Mouse (Mus musculus) kidney, embryonic 16.5 days (tissue): ENCODE data around the gene Atp1b2. TPM values are rescaled to one million over a fixed set of nuclear protein-coding genes. Genes with fewer than 3 reads are reported as not detected.

Experiments used
- ATAC-seq: fragments of 200-750 bp; cut with Nextera tagmentation; 2 replicates; pipeline ENCODE4 v1.8.0; 2017; ENCODE audit warnings: moderate TSS enrichment; ENCODE audit not compliant: low FRiP score, low TSS enrichment
- H3K27ac ChIP-seq: fragments of 300-500 bp; sonication (generic); 2 replicates; pipeline ENCODE4 v1.5.1; 2014; ENCODE audit warnings: low read length
- H3K27me3 ChIP-seq: fragments of 300-500 bp; sonication (generic); 2 replicates; pipeline ENCODE4 v1.6.1; 2014; ENCODE audit warnings: low read length, control low read depth, mixed read lengths; ENCODE audit not compliant: insufficient read depth
- H3K36me3 ChIP-seq: fragments of 300-500 bp; sonication (generic); 2 replicates; pipeline ENCODE4 v1.6.1; 2014; ENCODE audit warnings: low read length, control low read depth, mixed read lengths; ENCODE audit not compliant: insufficient read depth
- H3K4me1 ChIP-seq: fragments of 300-500 bp; sonication (generic); 2 replicates; pipeline ENCODE4 v1.6.1; 2014; ENCODE audit warnings: low read length, control low read depth, mixed read lengths; ENCODE audit not compliant: insufficient read depth
- H3K4me2 ChIP-seq: fragments of 300-500 bp; sonication (generic); replicated peaks from 2 replicates; pipeline ENCODE4 v1.6.1; 2014; ENCODE audit warnings: low read depth, low read length
- H3K4me3 ChIP-seq: fragments of 300-500 bp; sonication (generic); 2 replicates; pipeline ENCODE4 v1.5.1; 2014; ENCODE audit warnings: mild to moderate bottlenecking, low read length
- H3K9ac ChIP-seq: fragments of 300-500 bp; sonication (generic); replicated peaks from 2 replicates; pipeline ENCODE4 v1.6.1; 2014; ENCODE audit warnings: low read length
- H3K9me3 ChIP-seq: fragments of 300-500 bp; sonication (generic); 2 replicates; pipeline ENCODE4 v1.6.1; 2016; ENCODE audit warnings: low read length, control low read depth
- WGBS: fragments of 180-500 bp; shearing (Covaris S2); extraction: QIAGEN DNeasy Blood & Tissue Kit; methylation state at CpG from one replicate; pipeline ENCODE4 v1.1.7; 2014; 5-methylcytosine and 5-hydroxymethylcytosine counted together
- polyA plus RNA-seq: library from polyadenylated mRNA; unstranded; fragments of >200 nt; fragmentation: Nextera tagmentation; extraction: Ambion mirVana; gene quantifications from 2 replicates; pipeline ENCODE4 v1.2.1, GENCODE M21; 2015

The Atp1b2 gene
- polyA plus RNA-seq, 1 experiment from 2014 or later = 12.3 TPM

DNA sequence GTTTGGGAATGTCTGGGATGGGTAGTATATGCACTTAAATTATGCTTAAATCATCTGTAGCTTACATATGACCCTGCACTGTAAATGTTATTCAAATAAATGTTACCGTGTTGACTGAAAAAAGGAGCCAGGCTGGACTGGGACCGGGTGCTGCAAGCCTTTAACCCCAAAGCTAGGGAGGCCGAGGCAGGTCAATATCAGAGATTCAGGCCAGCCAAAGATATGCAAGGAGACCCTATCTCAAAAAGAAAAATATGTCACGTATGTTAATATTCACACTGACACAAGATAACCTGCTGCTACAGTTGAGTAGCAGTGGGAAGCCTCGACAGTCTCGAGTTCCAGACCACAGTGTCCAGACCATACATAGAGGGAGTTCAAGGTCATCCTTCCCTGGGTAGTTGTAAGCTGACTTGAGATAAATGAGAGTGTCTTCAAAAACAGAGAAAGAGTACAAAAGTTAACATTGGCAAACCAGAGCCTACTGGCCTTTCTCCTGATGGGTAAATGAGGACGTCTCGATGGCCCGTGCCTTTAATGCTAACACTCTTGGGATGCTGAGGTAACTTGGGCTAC is 23.4 kb downstream of the Atp1b2 start:
- Histone ChIP-seq H3K4me1 (peaks cover 25% of the 10 kb centered on the region), H3K4me2 (peak overlapping the region; percentile 77), H3K27ac (no peak overlapping the region), H3K4me3 (peak overlapping the region; percentile 94; the same call in 1 of the 2 replicates), H3K9ac (peak overlapping the region; percentile 7; the same call in 1 of the 2 replicates), H3K9me3 (no peaks in the 10 kb centered on the region), H3K36me3 (peaks cover 18% of the 10 kb centered on the region), H3K27me3 (no peaks in the 10 kb centered on the region)
- ATAC-seq = no peak
- WGBS = 63% methylated on average over 9 of the region's 9 CpGs

GRCm38 (mm10) chr11:69581814-69582213 is 23.9 kb downstream of the Atp1b2 start:
- Histone ChIP-seq H3K4me1 (peaks cover 25% of the 10 kb centered on the region), H3K4me3 (peak overlapping the region; percentile 94), H3K36me3 (peaks cover 13% of the 10 kb centered on the region; the same call in 1 of the 2 replicates), H3K27ac (peak overlapping the region; percentile 99), H3K4me2 (peak overlapping the region; percentile 77), H3K27me3 (no peaks in the 10 kb centered on the region), H3K9me3 (no peaks in the 10 kb centered on the region), H3K9ac (peak overlapping the region; percentile 79)
- no peak for ATAC-seq
- WGBS = under 1% methylated on average over 8 of the region's 8 CpGs

DNA sequence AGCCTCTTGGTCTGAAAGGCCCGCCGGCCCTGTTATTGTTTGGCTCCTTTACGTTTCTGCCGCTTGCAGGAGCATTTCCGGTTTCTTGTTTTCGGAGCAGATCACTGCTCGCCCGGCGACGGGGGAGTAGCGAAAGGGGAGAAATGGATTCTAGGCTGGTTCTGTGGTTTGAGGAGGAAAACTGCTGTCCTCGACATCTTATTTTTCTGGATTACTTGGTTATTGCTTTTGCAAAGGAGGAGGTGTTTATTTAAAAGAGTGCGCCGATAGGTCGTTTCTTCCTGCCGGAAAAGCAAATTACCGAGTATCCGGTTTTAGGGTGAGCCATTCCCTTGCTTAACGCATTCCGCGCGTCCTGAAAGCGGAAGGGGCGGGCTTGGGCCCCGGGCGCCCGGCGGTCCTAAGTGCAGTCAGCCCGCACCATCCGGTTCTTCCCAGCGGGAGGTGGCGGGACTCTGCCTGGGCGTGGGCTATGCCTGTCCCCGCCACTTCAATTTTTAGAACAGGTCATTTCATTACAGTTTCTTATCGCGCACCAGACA is 24.5 kb downstream of the Atp1b2 start:
- peak overlapping the region; percentile 77 for H3K4me2 ChIP-seq
- WGBS = 0% methylated on average over 36 of the region's 36 CpGs
- peaks cover 25% of the 10 kb centered on the region for H3K4me1 ChIP-seq
- H3K4me3 ChIP-seq = peak overlapping the region; percentile 94
- peak overlapping the region; percentile 79 for H3K9ac ChIP-seq
- peak overlapping the region; percentile 99 for H3K27ac ChIP-seq
- ATAC-seq = peak; percentile 87
- H3K36me3 ChIP-seq = peaks cover 10% of the 10 kb centered on the region; the same call in 1 of the 2 replicates
- H3K9me3 ChIP-seq = no peaks in the 10 kb centered on the region
- H3K27me3 ChIP-seq = no peaks in the 10 kb centered on the region

- Histone ChIP-seq H3K27me3 (no peaks in the 10 kb centered on the region), H3K4me2 (peak overlapping the region; percentile 77), H3K9ac (peak overlapping the region; percentile 79), H3K4me3 (peak overlapping the region; percentile 94), H3K4me1 (peaks cover 25% of the 10 kb centered on the region), H3K9me3 (no peaks in the 10 kb centered on the region), H3K36me3 (peaks cover 10% of the 10 kb centered on the region; the same call in 1 of the 2 replicates), H3K27ac (peak overlapping the region; percentile 99)
- WGBS = under 1% methylated on average over 25 of the region's 25 CpGs
- peak; percentile 10 for ATAC-seq
These were observed 25.1 kb downstream of the Atp1b2 start for GRCm38 (mm10) chr11:69580572-69581146.

DNA sequence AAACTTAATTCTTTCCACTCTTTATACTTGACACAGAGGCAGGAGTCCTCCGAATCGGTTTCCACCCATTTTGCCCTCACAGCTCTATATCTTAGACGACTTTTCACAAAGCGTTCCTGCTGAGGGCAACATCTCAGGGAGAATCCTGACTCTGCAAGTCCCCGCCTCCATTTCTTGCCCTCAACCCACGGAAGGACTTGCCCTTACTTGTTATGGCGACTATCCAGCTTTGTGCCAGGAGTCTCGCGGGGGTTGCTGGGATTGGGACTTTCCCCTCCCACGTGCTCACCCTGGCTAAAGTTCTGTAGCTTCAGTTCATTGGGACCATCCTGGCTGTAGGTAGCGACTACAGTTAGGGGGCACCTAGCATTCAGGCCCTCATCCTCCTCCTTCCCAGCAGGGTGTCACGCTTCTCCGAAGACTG is 25.6 kb downstream of the Atp1b2 start, which contains the start of the genes Wrap53 and Trp53:
Wrap53 (minus strand) TSS at position 165 of the 424 bp plus-strand sequence.
Trp53 (plus strand) TSS at position 269 of the 424 bp plus-strand sequence.
- peaks cover 10% of the 10 kb centered on the region; the same call in 1 of the 2 replicates for H3K36me3 ChIP-seq
- no peaks in the 10 kb centered on the region for H3K9me3 ChIP-seq
- H3K27me3 ChIP-seq = no peaks in the 10 kb centered on the region
- peak within 1 kb of the TSS; percentile 89 for H3K4me2 ChIP-seq
- peak within 1 kb of the TSS; percentile 99 for H3K27ac ChIP-seq
- peak within 1 kb of the TSS; percentile 94 for H3K4me3 ChIP-seq
- H3K9ac ChIP-seq = peak within 1 kb of the TSS; percentile 83
- peak; percentile 64 for ATAC-seq
- WGBS = 0% methylated on average over 13 of the region's 13 CpGs
- H3K4me1 ChIP-seq = peaks cover 25% of the 10 kb centered on the region

DNA sequence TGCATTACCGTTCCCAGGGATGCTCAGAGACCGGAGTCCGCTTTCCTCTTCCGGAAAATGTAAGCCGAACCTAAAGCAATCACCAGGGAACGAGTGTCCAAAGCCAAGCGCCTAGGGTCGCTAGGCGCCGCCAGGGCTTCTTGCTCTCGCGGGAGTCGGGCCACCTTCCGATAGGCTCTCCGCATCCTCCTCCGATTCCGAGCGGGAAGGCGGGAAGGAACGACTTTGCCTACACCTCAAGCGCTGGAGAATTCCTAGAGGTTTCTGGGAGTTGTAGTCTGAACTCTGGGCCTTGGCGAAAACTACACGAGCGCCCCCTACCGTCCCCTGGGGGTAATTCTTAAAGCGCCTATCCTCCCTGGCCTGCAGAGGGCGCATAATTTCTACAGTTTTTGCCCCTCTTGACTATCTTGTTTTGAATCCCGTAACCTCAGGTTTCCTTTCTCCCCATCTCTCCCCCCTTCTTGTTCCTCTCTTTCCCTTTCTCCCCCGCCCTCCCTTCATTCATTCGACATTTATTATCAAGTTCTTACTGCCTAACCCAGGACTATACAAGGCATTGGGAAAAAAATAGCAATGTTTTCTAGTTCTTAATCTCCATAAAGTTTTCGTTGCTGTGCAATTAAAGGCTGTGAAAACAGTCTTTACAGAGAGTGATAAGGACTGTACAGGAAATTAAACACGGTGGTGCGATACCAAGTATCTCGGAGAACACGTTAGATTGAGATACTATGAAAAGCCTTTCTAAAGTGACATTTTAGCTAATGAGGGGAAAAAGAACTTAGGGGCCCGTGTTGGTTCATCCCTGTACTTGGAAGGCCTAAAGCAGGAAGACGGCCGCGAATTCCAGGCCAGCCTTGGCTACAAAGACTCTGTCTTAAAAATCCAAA is 26.4 kb downstream of the Atp1b2 start:
- ATAC-seq = peak; percentile 92
- peaks cover 25% of the 10 kb centered on the region for H3K4me1 ChIP-seq
- H3K36me3 ChIP-seq = 0 out of 2 replicates have a peak, but pooled peaks cover 4% of the 10 kb centered on the region
- H3K27me3 ChIP-seq = no peaks in the 10 kb centered on the region
- WGBS = under 1% methylated on average over 39 of the region's 39 CpGs
- H3K4me3 ChIP-seq = peak overlapping the region; percentile 94
- peak overlapping the region; percentile 99 for H3K27ac ChIP-seq
- H3K9me3 ChIP-seq = no peaks in the 10 kb centered on the region
- peak overlapping the region; percentile 83 for H3K9ac ChIP-seq
- peak overlapping the region; percentile 89 for H3K4me2 ChIP-seq

DNA sequence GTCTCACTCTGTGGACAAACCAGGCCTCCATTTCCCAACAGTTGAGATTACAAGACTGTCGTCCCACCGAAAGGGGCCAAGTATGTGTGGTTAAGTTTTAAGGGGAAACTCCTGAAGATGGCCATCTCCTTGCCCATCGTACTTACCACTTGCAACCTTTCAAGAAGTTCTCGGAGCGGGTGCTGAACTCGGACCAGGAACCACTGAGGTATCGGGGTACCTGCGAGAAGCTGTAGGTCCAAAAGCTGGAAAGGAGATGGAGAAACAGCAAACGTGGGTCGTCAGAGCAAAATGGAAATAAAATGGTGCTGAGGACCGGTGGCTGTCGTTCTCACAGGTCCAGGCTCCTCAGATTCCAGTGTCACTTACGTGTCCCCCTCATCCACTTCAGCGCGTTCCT is 27.4 kb downstream of the Atp1b2 start:
- H3K4me2 ChIP-seq = peak overlapping the region; percentile 89
- 12% methylated on average over 15 of the region's 15 CpGs for WGBS
- H3K4me3 ChIP-seq = peak overlapping the region; percentile 94
- ATAC-seq = no peak
- no peaks in the 10 kb centered on the region for H3K27me3 ChIP-seq
- H3K4me1 ChIP-seq = peaks cover 25% of the 10 kb centered on the region
- peak overlapping the region; percentile 83 for H3K9ac ChIP-seq
- H3K9me3 ChIP-seq = no peaks in the 10 kb centered on the region
- peak overlapping the region; percentile 55; the same call in 1 of the 2 replicates for H3K27ac ChIP-seq
- 0 out of 2 replicates have a peak, but pooled peaks cover 10% of the 10 kb centered on the region for H3K36me3 ChIP-seq

- Histone ChIP-seq H3K4me1 (peaks cover 14% of the 10 kb centered on the region), H3K4me2 (no peak overlapping the region), H3K4me3 (no peak overlapping the region), H3K27me3 (no peaks in the 10 kb centered on the region), H3K27ac (no peak overlapping the region), H3K9me3 (no peaks in the 10 kb centered on the region), H3K9ac (no peak overlapping the region), H3K36me3 (peaks cover 6% of the 10 kb centered on the region; the same call in 1 of the 2 replicates)
- no peak for ATAC-seq
- WGBS = 68% methylated on average over 5 of the region's 5 CpGs
These were observed 29.4 kb downstream of the Atp1b2 start for GRCm38 (mm10) chr11:69576307-69576706.

DNA sequence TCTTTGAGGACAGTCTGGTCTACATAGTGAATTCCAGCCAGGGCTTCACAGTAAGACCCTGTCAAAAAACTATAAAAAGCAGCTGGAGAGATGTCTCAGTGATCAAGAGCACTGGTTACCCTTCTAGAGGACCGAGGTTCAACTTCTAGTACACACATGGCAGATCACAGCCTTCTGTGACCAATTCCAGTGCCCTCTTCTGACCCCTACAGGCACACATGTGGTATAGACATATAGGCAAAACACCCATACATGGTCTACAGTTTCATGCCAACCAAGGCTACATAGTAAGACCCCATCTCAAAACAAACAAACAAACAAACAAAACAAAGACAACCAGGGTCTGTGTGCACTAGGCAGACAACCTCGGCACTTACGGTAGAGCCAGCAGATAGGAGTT is 30.5 kb downstream of the Atp1b2 start:
- peaks cover 16% of the 10 kb centered on the region for H3K36me3 ChIP-seq
- H3K4me3 ChIP-seq = no peak overlapping the region
- H3K9ac ChIP-seq = no peak overlapping the region
- no peaks in the 10 kb centered on the region for H3K9me3 ChIP-seq
- H3K4me2 ChIP-seq = no peak overlapping the region
- no peaks in the 10 kb centered on the region for H3K27me3 ChIP-seq
- 59% methylated on average over 3 of the region's 3 CpGs for WGBS
- ATAC-seq = no peak
- no peak overlapping the region for H3K27ac ChIP-seq
- peaks cover 14% of the 10 kb centered on the region for H3K4me1 ChIP-seq
